In the genomic region with DNA sequence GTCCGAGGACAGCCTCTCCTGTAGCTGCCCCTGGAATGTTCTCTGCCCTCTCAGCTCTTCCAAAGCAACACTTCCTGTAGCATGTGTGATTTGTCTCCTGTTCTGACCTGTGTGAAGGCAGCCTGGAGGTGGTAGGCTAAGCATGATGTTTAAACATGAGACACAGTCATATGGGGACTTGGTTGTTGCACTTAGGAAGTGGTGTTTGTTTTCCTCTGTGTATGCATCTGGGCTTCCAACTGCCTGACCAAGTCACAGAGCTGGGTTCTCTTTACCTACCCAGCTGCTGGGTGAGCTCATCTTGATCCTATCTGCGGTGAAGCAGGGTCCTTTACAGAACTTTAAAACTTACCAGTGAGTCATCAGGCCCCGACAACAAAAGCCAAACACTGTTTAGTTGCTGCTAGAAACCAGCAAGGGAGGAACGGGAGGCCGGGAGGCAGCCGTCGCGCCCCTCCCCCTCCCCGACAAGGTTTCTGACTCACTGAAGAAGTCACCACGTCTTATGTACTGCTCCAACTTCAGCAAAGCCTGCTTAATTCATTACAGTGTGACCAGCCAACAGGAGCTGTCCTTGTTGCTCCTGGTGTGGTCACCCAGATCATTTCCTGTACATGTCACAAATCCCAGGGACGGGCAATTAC, we compare ENCODE assay signal across 8 mouse cellular contexts. TPM values are rescaled to one million over a fixed set of nuclear protein-coding genes. Genes with fewer than 3 reads are reported as not detected.
A peak's percentile ranks its signal among the peaks of the same experiment; 100 is the strongest.
DNase-seq lines count a peak whose midpoint lies in the region; ATAC-seq lines count a peak whose summit lies in the region.

No protein-coding gene starts in this region.

- 10% methylated on average over 11 of the region's 11 CpGs for WGBS in embryonic facial prominence, embryonic 11.5 days
- 9% methylated on average over 11 of the region's 11 CpGs for WGBS in heart, embryonic 11.5 days (ENCODE audit: insufficient replicate concordance)

- peaks cover 3% of the 10 kb centered on the region; the same call in 1 of the 2 replicates for H3K4me1 ChIP-seq in embryonic facial prominence, embryonic 11.5 days (ENCODE audit: control insufficient read depth, insufficient read depth, low read length)
- peaks cover 17% of the 10 kb centered on the region for H3K4me1 ChIP-seq in heart, embryonic 11.5 days (ENCODE audit: control insufficient read depth, insufficient read depth, low read length)

- no peaks in the 10 kb centered on the region for H3K27me3 ChIP-seq in embryonic facial prominence, embryonic 11.5 days (ENCODE audit: control insufficient read depth, insufficient read depth, low read length)
- no peaks in the 10 kb centered on the region for H3K27me3 ChIP-seq in heart, embryonic 11.5 days (ENCODE audit: control insufficient read depth, insufficient read depth, low read length)

- no peaks in the 10 kb centered on the region for H3K9me3 ChIP-seq in embryonic facial prominence, embryonic 11.5 days (replicated peaks; ENCODE audit: control insufficient read depth, low read length)
- no peaks in the 10 kb centered on the region for H3K9me3 ChIP-seq in heart, embryonic 11.5 days (replicated peaks; ENCODE audit: control insufficient read depth, low read length)

- peak overlapping the region; percentile 22; the same call in 1 of the 2 replicates for H3K4me2 ChIP-seq in embryonic facial prominence, embryonic 11.5 days (ENCODE audit: low read depth, low read length)
- peak overlapping the region; percentile 55 for H3K4me2 ChIP-seq in heart, embryonic 11.5 days

- no peak overlapping the region for H3K27ac ChIP-seq in embryonic facial prominence, embryonic 11.5 days (replicated peaks; ENCODE audit: low read depth, low read length)
- peak overlapping the region; percentile 85 for H3K27ac ChIP-seq in heart, embryonic 11.5 days (ENCODE audit: low read depth, low read length)

- no peak overlapping the region for H3K4me3 ChIP-seq in embryonic facial prominence, embryonic 11.5 days (ENCODE audit: low read depth, low read length)
- H3K4me3 ChIP-seq in heart, embryonic 11.5 days (ENCODE audit: low read depth, low read length) = peak overlapping the region; percentile 14

- no peaks in the 10 kb centered on the region for H3K36me3 ChIP-seq in embryonic facial prominence, embryonic 11.5 days (replicated peaks; ENCODE audit: control insufficient read depth, insufficient read depth, low read depth, low read length)
- H3K36me3 ChIP-seq in heart, embryonic 11.5 days (ENCODE audit: control insufficient read depth, insufficient read depth, low read length) = no peaks in the 10 kb centered on the region

- 0 out of 2 replicates have a peak, but pooled peaks have one; percentile 31 for ATAC-seq in embryonic facial prominence, embryonic 11.5 days (replicated peaks; ENCODE audit: insufficient number of reproducible peaks, low FRiP score, low TSS enrichment, low read depth)
- ATAC-seq in heart, embryonic 11.5 days (replicated peaks; ENCODE audit: insufficient number of reproducible peaks, low FRiP score, low TSS enrichment) = no peak

- peak; percentile 57 to 70 for DNase-seq in B cell, adult 2 months
- DNase-seq in Muller cell, postnatal 12 days (ENCODE audit: inconsistent ontology term) = peak; percentile 95
- DNase-seq in embryonic facial prominence, embryonic 11.5 days (ENCODE audit: low spot score) = peak; percentile 63
- peak; percentile 84 for DNase-seq in kidney, postnatal 10 days
- peak; percentile 72 for DNase-seq in lung, postnatal 14 days
- DNase-seq in right cerebral cortex, adult 2 months (ENCODE audit: low spot score in 2 of 2) = peak; percentile 36 to 37
- peak; percentile 66 for DNase-seq in yolk sac, embryonic 10.5 days (ENCODE audit: low spot score)

- peak overlapping the region; percentile 45; the same call in 1 of the 2 replicates for H3K9ac ChIP-seq in embryonic facial prominence, embryonic 11.5 days (replicated peaks; ENCODE audit: low read length)
- H3K9ac ChIP-seq in heart, embryonic 11.5 days (ENCODE audit: low read depth, low read length) = peak overlapping the region; percentile 65

RNA-seq across cellular contexts. Expression of a gene that starts 12.8 kb away (rescaled TPM):
- 37.7 and 42.7 TPM in 2 replicates for polyA plus RNA-seq in embryonic facial prominence, embryonic 11.5 days (2014; fragmentation: Nextera tagmentation; extraction: Ambion mirVana)
- 25.0 and 25.9 TPM in 2 replicates for polyA plus RNA-seq in heart, embryonic 11.5 days (2014; fragmentation: Nextera tagmentation; extraction: Ambion mirVana)

RNA-seq across cellular contexts. Expression of a gene that starts 48.1 kb away (rescaled TPM):
- polyA plus RNA-seq in embryonic facial prominence, embryonic 11.5 days (2014; fragmentation: Nextera tagmentation; extraction: Ambion mirVana) = 27.5 and 28.3 TPM in 2 replicates
- polyA plus RNA-seq in heart, embryonic 11.5 days (2014; fragmentation: Nextera tagmentation; extraction: Ambion mirVana) = 17.9 and 18.5 TPM in 2 replicates

Comparison
In these comparisons a context has a peak if more than half of its experiments do, and no peak if none do; other contexts are left out.
1. DNase-seq: peak in every context shown above with its lines; median percentile 95 in Muller cell, postnatal 12 days; 84 in kidney, postnatal 10 days; 72 in lung, postnatal 14 days; 66 in yolk sac, embryonic 10.5 days; 64 in B cell, adult 2 months; 63 in embryonic facial prominence, embryonic 11.5 days; 36 in right cerebral cortex, adult 2 months.